Comparison of ENCODE assay signal across 6 mouse cellular contexts in the genomic region with DNA sequence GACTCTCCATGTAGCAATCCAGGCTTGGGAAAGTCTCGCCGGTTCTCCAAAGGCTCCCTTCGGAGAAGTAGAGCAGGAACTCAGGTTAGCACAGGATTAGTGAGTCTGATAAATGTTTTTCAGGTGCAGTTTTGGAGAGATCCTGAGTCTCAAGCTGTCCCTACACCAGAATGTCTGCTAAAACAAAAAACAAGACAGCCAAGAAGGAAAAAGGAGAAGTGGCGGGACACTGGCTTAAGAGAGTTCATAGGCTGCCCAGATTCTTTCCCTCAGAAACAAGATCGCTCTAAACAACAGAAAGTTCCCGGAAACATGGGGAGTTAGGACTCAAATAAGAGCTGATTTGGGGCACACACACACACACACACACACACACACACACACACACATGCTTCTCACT.
"Had no signal": no experiment of that assay in that cellular context is flagged by ENCODE, and none has a peak within 500 bp of the region (broad histone marks: within the 10 kb centered on the region; RNA-seq: fewer than 3 reads in every experiment).

No protein-coding gene starts in this region.

- H3K4me3 ChIP-seq: limb, embryonic 15.5 days; liver, embryonic 12.5 days; midbrain, embryonic 13.5 days; neural tube, embryonic 13.5 days had no signal

- H3K9ac ChIP-seq: limb, embryonic 15.5 days; liver, embryonic 12.5 days; lung, embryonic 14.5 days; midbrain, embryonic 13.5 days; neural tube, embryonic 13.5 days had no signal

- ATAC-seq: liver, embryonic 12.5 days; midbrain, embryonic 13.5 days had no signal

- H3K4me1 ChIP-seq: liver, embryonic 12.5 days; midbrain, embryonic 13.5 days had no signal

- H3K27me3 ChIP-seq: limb, embryonic 15.5 days; liver, embryonic 12.5 days; midbrain, embryonic 13.5 days; neural tube, embryonic 13.5 days had no signal

- H3K9me3 ChIP-seq: limb, embryonic 15.5 days; liver, embryonic 12.5 days; midbrain, embryonic 13.5 days; neural tube, embryonic 13.5 days had no signal

- H3K4me2 ChIP-seq: limb, embryonic 15.5 days; liver, embryonic 12.5 days; lung, embryonic 14.5 days; midbrain, embryonic 13.5 days; neural tube, embryonic 13.5 days had no signal

- H3K27ac ChIP-seq: limb, embryonic 15.5 days; liver, embryonic 12.5 days; midbrain, embryonic 13.5 days; neural tube, embryonic 13.5 days; stomach, postnatal 0 days had no signal

- H3K36me3 ChIP-seq: limb, embryonic 15.5 days; liver, embryonic 12.5 days; midbrain, embryonic 13.5 days; neural tube, embryonic 13.5 days had no signal
